In the genomic region with DNA sequence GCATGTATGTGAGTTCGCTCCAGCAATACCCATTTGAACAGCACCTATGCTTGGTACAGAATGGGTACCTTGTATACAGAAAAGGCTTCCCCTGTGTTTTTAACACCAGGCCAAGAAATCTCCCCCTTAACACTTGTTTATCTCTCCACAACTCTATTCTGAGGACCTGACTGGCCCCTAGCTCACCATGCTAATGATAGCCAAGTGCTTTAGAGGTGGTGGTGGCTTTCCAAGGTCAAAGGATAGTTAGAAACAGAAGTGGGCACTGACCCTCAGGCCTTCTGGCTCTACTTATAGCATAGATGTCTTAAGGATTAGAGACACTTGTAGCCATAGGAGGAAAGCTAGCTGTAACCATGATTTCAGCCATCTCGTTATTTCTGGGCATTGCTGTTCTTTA, we compare ENCODE assay signal across 25 mouse cellular contexts.
DNase-seq lines count a peak whose midpoint lies in the region; ATAC-seq and TF ChIP-seq lines count a peak whose summit lies in the region.
"Had no signal": no experiment of that assay in that cellular context is flagged by ENCODE, and none has a peak within 500 bp of the region (broad histone marks: within the 10 kb centered on the region; RNA-seq: fewer than 3 reads in every experiment).

No protein-coding gene starts in this region.

- DNase-seq in heart, adult 11 months, result no peak
- no peak for DNase-seq in heart, postnatal 14 days
- DNase-seq in heart, postnatal 0 days (ENCODE audit: low spot score), result peak; percentile 69
- DNase-seq in heart, adult 18-20 months, result no peak
- DNase-seq: adrenal gland, postnatal 10 days; adrenal gland, postnatal 36 days; B cell, adult 2 months; cerebellum, adult 18-20 months; cerebellum, adult 9-10 months; cerebellum, postnatal 14 days; gastrocnemius, postnatal 10 days; gastrocnemius, postnatal 36 days; kidney, adult 11 months; kidney, adult 9 months had no signal

- H3K36me3 ChIP-seq in heart, embryonic 11.5 days (ENCODE audit: control insufficient read depth, insufficient read depth, low read length), result peaks cover 28% of the 10 kb centered on the region
- peaks cover 95% of the 10 kb centered on the region for H3K36me3 ChIP-seq in heart, embryonic 14.5 days (ENCODE audit: control insufficient read depth, insufficient read depth, low read length)
- peaks cover 84% of the 10 kb centered on the region for H3K36me3 ChIP-seq in heart, postnatal 0 days (replicated peaks; ENCODE audit: control insufficient read depth, insufficient read depth, low read length)
- H3K36me3 ChIP-seq: G1E had no signal

- TF ChIP-seq CTCF in heart, postnatal 0 days (IDR thresholded peaks at IDR 0.05; ENCODE audit: low read depth), result no peak

- no peak overlapping the region for H3K9ac ChIP-seq in heart, embryonic 11.5 days (ENCODE audit: low read depth, low read length)
- no peak overlapping the region for H3K9ac ChIP-seq in heart, embryonic 14.5 days (ENCODE audit: low read length)
- no peak overlapping the region for H3K9ac ChIP-seq in heart, postnatal 0 days (replicated peaks; ENCODE audit: low read depth, low read length)
- H3K9ac ChIP-seq: forebrain, embryonic 13.5 days; hindbrain, embryonic 13.5 days; intestine, embryonic 15.5 days had no signal

- WGBS in heart, embryonic 11.5 days (ENCODE audit: insufficient replicate concordance), result 74% methylated on average over 2 of the region's 2 CpGs
- WGBS in heart, embryonic 14.5 days, result 63% methylated on average over 2 of the region's 2 CpGs
- WGBS in heart, postnatal 0 days, result 66% methylated on average over 2 of the region's 2 CpGs

- TF ChIP-seq EP300 in heart, postnatal 0 days (IDR thresholded peaks at IDR 0.05; ENCODE audit: low read depth), result no peak

- no peaks in the 10 kb centered on the region for H3K9me3 ChIP-seq in heart, embryonic 11.5 days (replicated peaks; ENCODE audit: control insufficient read depth, low read length)
- H3K9me3 ChIP-seq in heart, embryonic 14.5 days (ENCODE audit: control insufficient read depth, low read length), result no peaks in the 10 kb centered on the region
- H3K9me3 ChIP-seq in heart, postnatal 0 days (replicated peaks; ENCODE audit: control insufficient read depth, low read length), result no peaks in the 10 kb centered on the region
- H3K9me3 ChIP-seq: forebrain, embryonic 10.5 days; forebrain, embryonic 13.5 days; hindbrain, embryonic 10.5 days; hindbrain, embryonic 13.5 days; intestine, embryonic 15.5 days had no signal

- 0 out of 2 replicates have a peak overlapping the region, but pooled peaks have one; percentile 46 for H3K27ac ChIP-seq in heart, embryonic 11.5 days (ENCODE audit: low read depth, low read length)
- H3K27ac ChIP-seq in heart, embryonic 14.5 days (replicated peaks in 1 of 2; ENCODE audit: control insufficient read depth in 1 of 2, insufficient read depth in 1 of 2, low read depth in 2 of 2, low read length in 2 of 2), result peak overlapping the region; percentile 52 to 59
- peak overlapping the region; percentile 70 for H3K27ac ChIP-seq in heart, postnatal 0 days (ENCODE audit: low read depth)
- H3K27ac ChIP-seq: forebrain, embryonic 10.5 days; forebrain, embryonic 13.5 days; hindbrain, embryonic 10.5 days; hindbrain, embryonic 13.5 days; intestine, embryonic 15.5 days had no signal

- intact Hi-C loops in heart, postnatal 14 days (cut with DNase I), result no loop called here

- H3K27me3 ChIP-seq in heart, embryonic 11.5 days (ENCODE audit: control insufficient read depth, insufficient read depth, low read length), result no peaks in the 10 kb centered on the region
- H3K27me3 ChIP-seq in heart, embryonic 14.5 days (ENCODE audit: control insufficient read depth, insufficient read depth, low read length), result no peaks in the 10 kb centered on the region
- no peaks in the 10 kb centered on the region for H3K27me3 ChIP-seq in heart, postnatal 0 days (ENCODE audit: control insufficient read depth, insufficient read depth, low read length)
- H3K27me3 ChIP-seq: forebrain, embryonic 13.5 days; hindbrain, embryonic 13.5 days; intestine, embryonic 15.5 days; Patski had no signal

- H3K4me2 ChIP-seq in heart, embryonic 11.5 days, result no peak overlapping the region
- no peak overlapping the region for H3K4me2 ChIP-seq in heart, embryonic 14.5 days (ENCODE audit: low read length)
- H3K4me2 ChIP-seq in heart, postnatal 0 days (ENCODE audit: low read depth, low read length), result no peak overlapping the region
- H3K4me2 ChIP-seq: forebrain, embryonic 13.5 days; hindbrain, embryonic 13.5 days; intestine, embryonic 15.5 days had no signal

- peaks cover 16% of the 10 kb centered on the region for H3K4me1 ChIP-seq in heart, embryonic 11.5 days (ENCODE audit: control insufficient read depth, insufficient read depth, low read length)
- H3K4me1 ChIP-seq in heart, embryonic 14.5 days (ENCODE audit: control insufficient read depth in 2 of 2, insufficient read depth in 2 of 2, low read length in 2 of 2), result peaks cover 16 to 18% of the 10 kb centered on the region in 2 experiments
- peaks cover 11% of the 10 kb centered on the region; the same call in 1 of the 2 replicates for H3K4me1 ChIP-seq in heart, postnatal 0 days (ENCODE audit: control insufficient read depth, insufficient read depth)
- H3K4me1 ChIP-seq: forebrain, embryonic 13.5 days; hindbrain, embryonic 13.5 days; intestine, embryonic 15.5 days had no signal

- no peak overlapping the region for H3K4me3 ChIP-seq in heart, embryonic 11.5 days (ENCODE audit: low read depth, low read length)
- no peak overlapping the region for H3K4me3 ChIP-seq in heart, embryonic 14.5 days (ENCODE audit: control insufficient read depth in 1 of 2, insufficient read depth in 1 of 2, low read depth in 1 of 2, low read length in 2 of 2)
- H3K4me3 ChIP-seq in heart, postnatal 0 days (ENCODE audit: low read depth, low read length), result no peak overlapping the region
- H3K4me3 ChIP-seq: forebrain, embryonic 10.5 days; forebrain, embryonic 13.5 days; hindbrain, embryonic 10.5 days; hindbrain, embryonic 13.5 days; intestine, embryonic 15.5 days had no signal

- ATAC-seq in heart, embryonic 11.5 days (replicated peaks; ENCODE audit: insufficient number of reproducible peaks, low FRiP score, low TSS enrichment), result no peak
- 0 out of 2 replicates have a peak, but pooled peaks have one; percentile 47 for ATAC-seq in heart, embryonic 14.5 days (ENCODE audit: insufficient number of reproducible peaks, insufficient read depth, low FRiP score, low read depth)
- peak; percentile 59 for ATAC-seq in heart, postnatal 0 days (ENCODE audit: insufficient read depth, low read depth)
- ATAC-seq: forebrain, embryonic 13.5 days; forebrain, embryonic 16.5 days; hindbrain, embryonic 16.5 days; intestine, embryonic 15.5 days; Patski had no signal
